Mouse (Mus musculus) testis, adult 2 months (tissue): Measurements from ENCODE around the gene Rnf121. TPM values are rescaled to one million over a fixed set of nuclear protein-coding genes. Genes with fewer than 3 reads are reported as not detected.

Source experiments
- H3K27ac ChIP-seq: fragments of 200-500 bp; 2 replicates; pipeline ENCODE4 v1.5.1; 2012; ENCODE audit warnings: low read depth, low read length; ENCODE audit not compliant: control insufficient read depth, insufficient read depth
- H3K27me3 ChIP-seq: fragments of 200-500 bp; 2 replicates; pipeline ENCODE4 v1.6.1; 2012; ENCODE audit warnings: mild to moderate bottlenecking, low read length, moderate library complexity; ENCODE audit not compliant: control insufficient read depth, insufficient read depth
- H3K36me3 ChIP-seq: fragments of 200-500 bp; 2 replicates; pipeline ENCODE4 v1.6.1; 2012; ENCODE audit warnings: mild to moderate bottlenecking, low read length; ENCODE audit not compliant: control insufficient read depth, insufficient read depth
- H3K4me1 ChIP-seq: fragments of 200-500 bp; 2 replicates; pipeline ENCODE4 v1.6.1; 2012; ENCODE audit warnings: low read length; ENCODE audit not compliant: control insufficient read depth, insufficient read depth
- H3K4me3 ChIP-seq: fragments of 200-500 bp; 2 replicates; pipeline ENCODE4 v1.5.1; 2012; ENCODE audit warnings: low read depth, mild to moderate bottlenecking, low read length, moderate library complexity, mixed read lengths; ENCODE audit not compliant: control insufficient read depth
- CTCF ChIP-seq: fragments of 200-500 bp; IDR thresholded peaks from 2 replicates; pipeline ENCODE4 v1.5.1; 2012; ENCODE audit warnings: low read depth, mild to moderate bottlenecking, inconsistent platforms, low read length, moderate library complexity; ENCODE audit not compliant: control insufficient read depth, insufficient read depth, insufficient replicate concordance
- POLR2A ChIP-seq: fragments of 200-500 bp; IDR thresholded peaks from 2 replicates; pipeline ENCODE4 v1.6.1; 2012; ENCODE audit warnings: low read depth, mild to moderate bottlenecking, inconsistent platforms, low read length, moderate library complexity; ENCODE audit not compliant: control insufficient read depth
- polyA plus RNA-seq: library from polyadenylated mRNA; depleted of rRNA; stranded (reverse); fragments of >200 nt; gene quantifications from 2 replicates; pipeline ENCODE4 v1.2.3, GENCODE M21; 2012

Gene Rnf121
- polyA plus RNA-seq, 1 experiment = 34.9 TPM

- Histone ChIP-seq H3K27ac (no peak overlapping the region), H3K36me3 (no peaks in the 10 kb centered on the region), H3K4me3 (no peak overlapping the region), H3K27me3 (no peaks in the 10 kb centered on the region), H3K4me1 (peaks cover 29% of the 10 kb centered on the region)
- no peak for TF ChIP-seq CTCF
- TF ChIP-seq POLR2A = no peak
These were observed 37.4 kb upstream of the Rnf121 start for GRCm38 (mm10) chr7:102102696-102103095.

- H3K36me3 ChIP-seq = no peaks in the 10 kb centered on the region
- no peak overlapping the region for H3K27ac ChIP-seq
- TF ChIP-seq CTCF = no peak
- TF ChIP-seq POLR2A = no peak
- no peak overlapping the region for H3K4me3 ChIP-seq
- peaks cover 29% of the 10 kb centered on the region for H3K4me1 ChIP-seq
- no peaks in the 10 kb centered on the region for H3K27me3 ChIP-seq
These were observed 37.0 kb upstream of the Rnf121 start for GRCm38 (mm10) chr7:102102241-102102640.

GRCm38 (mm10) chr7:102101487-102101886, 36.2 kb upstream of the Rnf121 start, which contains the start of gene Art1:
Art1 (plus strand) TSS chr7:102101743.
- Histone ChIP-seq H3K4me1 (peaks cover 22% of the 10 kb centered on the region), H3K27me3 (no peaks in the 10 kb centered on the region), H3K27ac (no peak within 1 kb of the TSS), H3K4me3 (no peak within 1 kb of the TSS), H3K36me3 (no peaks in the 10 kb centered on the region)
- TF ChIP-seq CTCF = no peak
- no peak for TF ChIP-seq POLR2A

DNA sequence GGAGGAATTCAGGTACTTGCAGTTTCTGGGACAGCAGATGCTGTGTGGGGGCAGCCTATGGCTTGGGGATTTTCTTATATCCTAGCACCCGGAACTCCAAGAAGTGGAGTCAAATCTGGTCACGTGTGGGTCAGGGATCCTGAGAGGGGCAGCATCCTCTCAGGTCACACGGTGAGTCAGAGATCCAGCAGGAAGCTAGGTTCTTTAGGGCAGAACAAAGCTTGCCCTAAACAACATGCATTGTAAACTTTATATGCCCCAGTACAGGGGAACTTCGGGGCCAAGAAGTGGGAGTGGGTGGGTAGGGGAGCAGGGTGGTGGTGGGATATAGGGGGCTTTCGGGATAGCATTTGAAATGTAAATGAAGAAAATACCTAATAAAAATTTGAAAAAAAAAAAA, 35.6 kb upstream of the Rnf121 start:
- H3K27me3 ChIP-seq = no peaks in the 10 kb centered on the region
- no peaks in the 10 kb centered on the region for H3K36me3 ChIP-seq
- no peak overlapping the region for H3K4me3 ChIP-seq
- TF ChIP-seq POLR2A = no peak
- no peak for TF ChIP-seq CTCF
- peaks cover 21% of the 10 kb centered on the region for H3K4me1 ChIP-seq
- H3K27ac ChIP-seq = no peak overlapping the region

DNA sequence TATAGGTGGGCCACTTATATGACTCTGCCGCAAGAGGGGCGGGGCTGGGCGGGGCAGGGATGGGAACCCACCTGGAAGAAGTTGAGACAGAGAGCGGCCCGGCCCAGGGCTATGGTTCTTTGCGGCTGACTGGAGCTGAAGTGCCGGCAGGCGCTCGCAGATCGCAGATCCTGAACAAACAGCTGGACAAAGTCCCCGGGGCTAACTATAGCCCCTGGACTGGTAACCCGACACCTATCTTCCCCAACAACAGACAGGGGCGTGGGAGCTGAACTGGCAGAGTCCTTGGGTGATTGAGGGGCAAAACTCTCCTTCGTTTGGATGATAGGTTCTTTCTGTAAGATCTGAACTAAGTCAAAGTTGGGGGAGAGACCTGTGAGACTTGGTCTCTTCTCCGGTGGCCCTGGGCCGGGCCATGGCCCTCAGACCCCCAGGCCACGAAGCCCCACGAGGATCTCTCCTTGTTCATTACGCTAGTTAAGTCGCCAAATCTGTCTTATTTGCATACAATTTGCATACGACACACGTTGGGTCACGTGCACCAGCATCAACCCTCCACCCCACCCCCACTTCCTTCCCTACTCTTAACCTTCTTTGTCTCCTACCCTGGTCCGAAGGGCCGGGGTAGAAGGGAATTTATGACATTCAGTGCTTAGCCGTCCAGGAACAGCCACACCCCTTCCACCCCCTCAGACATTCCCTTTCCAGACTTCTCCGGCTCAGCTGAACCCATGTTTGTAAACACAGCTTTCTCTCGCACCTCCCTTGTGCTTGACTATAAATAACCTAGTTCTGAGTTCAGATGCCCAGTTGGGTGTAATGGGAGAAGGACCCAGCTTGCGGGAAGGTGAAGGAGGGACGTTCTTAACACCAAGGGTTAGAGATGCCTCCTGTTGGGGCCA, 34.7 kb upstream of the Rnf121 start:
- H3K27ac ChIP-seq = no peak overlapping the region; the same call in 1 of the 2 replicates

GRCm38 (mm10) chr7:102087336-102087735, 22.1 kb upstream of the Rnf121 start:
- peaks cover 2% of the 10 kb centered on the region; the same call in 1 of the 2 replicates for H3K4me1 ChIP-seq
- TF ChIP-seq POLR2A (no peak), CTCF (no peak)
- no peaks in the 10 kb centered on the region for H3K36me3 ChIP-seq
- no peaks in the 10 kb centered on the region for H3K27me3 ChIP-seq
- H3K4me3 ChIP-seq = no peak overlapping the region
- no peak overlapping the region for H3K27ac ChIP-seq

More for the DNA sequence above, 34.7 kb upstream of the Rnf121 start:
- H3K4me3 ChIP-seq = peak overlapping the region; percentile 83
- peaks cover 21% of the 10 kb centered on the region for H3K4me1 ChIP-seq
- no peaks in the 10 kb centered on the region for H3K36me3 ChIP-seq
- TF ChIP-seq POLR2A (no peak), CTCF (no peak)
- H3K27me3 ChIP-seq = no peaks in the 10 kb centered on the region

GRCm38 (mm10) chr7:102084041-102084696, 18.9 kb upstream of the Rnf121 start:
- peaks cover 2% of the 10 kb centered on the region; the same call in 1 of the 2 replicates for H3K4me1 ChIP-seq
- no peak overlapping the region for H3K27ac ChIP-seq
- TF ChIP-seq POLR2A (no peak), CTCF (no peak)
- no peaks in the 10 kb centered on the region for H3K27me3 ChIP-seq
- H3K36me3 ChIP-seq = peaks cover 5% of the 10 kb centered on the region
- H3K4me3 ChIP-seq = no peak overlapping the region
